Mouse (Mus musculus): ENCODE measurements at regions not wholly inside any gene's neighbourhood (a gene's known extent, or its start where the extent isn't known, plus 50 kb on each side); places are given as distances from the start of the nearest gene placed in this dataset.

GRCm38 (mm10) chr5:74943737-74944403, 100.7 kb downstream of the Chic2 start:
- DNase-seq = peak; percentile 84 to 87

- peak in 1 of 2 experiments; percentile 8 for DNase-seq
These were observed 103.1 kb downstream of the Chic2 start for GRCm38 (mm10) chr5:74941426-74941825.

- peak in 1 of 2 experiments; percentile 25 for DNase-seq
These were observed 107.1 kb downstream of the Chic2 start for GRCm38 (mm10) chr5:74937416-74937940.

- DNase-seq = no peak
These were observed 108.5 kb downstream of the Chic2 start for GRCm38 (mm10) chr5:74936087-74936486.

- peak in 1 of 2 experiments; percentile 11 for DNase-seq
These were observed 108.9 kb downstream of the Chic2 start for GRCm38 (mm10) chr5:74935676-74936075.

- DNase-seq = no peak
These were observed 111.3 kb downstream of the Chic2 start for GRCm38 (mm10) chr5:74933276-74933675.

- peak in 1 of 2 experiments; percentile 12 for DNase-seq
These were observed 112.4 kb downstream of the Chic2 start for GRCm38 (mm10) chr5:74932206-74932605.

- DNase-seq = no peak
These were observed 112.8 kb downstream of the Chic2 start for GRCm38 (mm10) chr5:74931765-74932164.

- no peak for DNase-seq
These were observed 117.0 kb downstream of the Chic2 start for GRCm38 (mm10) chr5:74927543-74927942.

GRCm38 (mm10) chr5:74925769-74926168, 118.8 kb downstream of the Chic2 start:
- no peak for DNase-seq

GRCm38 (mm10) chr5:74924031-74924533, 120.5 kb downstream of the Chic2 start:
- no peak for DNase-seq

GRCm38 (mm10) chr5:74923337-74923736, 121.2 kb downstream of the Chic2 start:
- DNase-seq = no peak

- no peak for DNase-seq
These were observed 121.7 kb downstream of the Chic2 start for GRCm38 (mm10) chr5:74922881-74923280.

GRCm38 (mm10) chr5:74920939-74921338, 123.6 kb downstream of the Chic2 start:
- DNase-seq = no peak

GRCm38 (mm10) chr5:74920490-74920889, 124.1 kb downstream of the Chic2 start:
- no peak for DNase-seq

- no peak for DNase-seq
These were observed 139.0 kb downstream of the Chic2 start for GRCm38 (mm10) chr5:74905504-74906061.

GRCm38 (mm10) chr5:74904927-74905503, 139.6 kb downstream of the Chic2 start:
- DNase-seq = peak in 1 of 2 experiments; percentile 23

- no peak for DNase-seq
These were observed 140.2 kb downstream of the Chic2 start for GRCm38 (mm10) chr5:74904327-74904726.

- DNase-seq = no peak
These were observed 140.9 kb downstream of the Chic2 start for GRCm38 (mm10) chr5:74903711-74904110.

GRCm38 (mm10) chr5:74897133-74897532, 147.4 kb downstream of the Chic2 start:
- no peak for DNase-seq

- DNase-seq = no peak
These were observed 151.3 kb downstream of the Chic2 start for GRCm38 (mm10) chr5:74893276-74893675.

- DNase-seq = no peak
These were observed 153.0 kb downstream of the Chic2 start for GRCm38 (mm10) chr5:74891541-74891940.

- DNase-seq = no peak
These were observed 155.6 kb downstream of the Chic2 start for GRCm38 (mm10) chr5:74888934-74889333.

GRCm38 (mm10) chr5:74885958-74886357, 158.6 kb downstream of the Chic2 start:
- no peak for DNase-seq

Measured in kidney, postnatal 25 days (tissue).